Mouse (Mus musculus) liver, postnatal 0 days (tissue): ENCODE results near the gene Olfr875. TPM values are rescaled to one million over a fixed set of nuclear protein-coding genes. Genes with fewer than 3 reads are reported as not detected.

Experiments used
- ATAC-seq: fragments of 200-750 bp; cut with Nextera tagmentation; 2 replicates; pipeline ENCODE4 v1.8.0; 2017; ENCODE audit warnings: mild to moderate bottlenecking, moderate library complexity
- DNase-seq: peaks from one replicate; pipeline ENCODE4 v3.0.0-alpha.2; 2016
- H3K27ac ChIP-seq: fragments of 300-500 bp; sonication (generic); 2 replicates; pipeline ENCODE4 v1.5.1; 2014; ENCODE audit warnings: antibody characterized with exemption, moderate library complexity, mild to moderate bottlenecking, low read depth
- H3K27me3 ChIP-seq: fragments of 300-500 bp; sonication (generic); 2 replicates; pipeline ENCODE4 v1.6.1; 2014; ENCODE audit warnings: low read length, control low read depth, mixed read lengths; ENCODE audit not compliant: insufficient read depth
- H3K36me3 ChIP-seq: fragments of 300-500 bp; sonication (generic); replicated peaks from 2 replicates; pipeline ENCODE4 v1.6.1; 2014; ENCODE audit warnings: mild to moderate bottlenecking, control low read depth, low read length, moderate library complexity, mixed read lengths; ENCODE audit not compliant: insufficient read depth
- H3K4me1 ChIP-seq: fragments of 300-500 bp; sonication (generic); 2 replicates; pipeline ENCODE4 v1.6.1; 2014; ENCODE audit warnings: antibody characterized with exemption, mild to moderate bottlenecking, control low read depth; ENCODE audit not compliant: insufficient read depth
- H3K4me2 ChIP-seq: fragments of 300-500 bp; sonication (generic); 2 replicates; pipeline ENCODE4 v1.6.1; 2014; ENCODE audit warnings: low read depth, mild to moderate bottlenecking, low read length, moderate library complexity, mixed read lengths
- H3K4me3 ChIP-seq: fragments of 300-500 bp; sonication (generic); 2 replicates; pipeline ENCODE4 v1.5.1; 2014; ENCODE audit warnings: low read depth, low read length
- H3K9ac ChIP-seq: fragments of 300-500 bp; sonication (generic); replicated peaks from 2 replicates; pipeline ENCODE4 v1.6.1; 2014; ENCODE audit warnings: mild to moderate bottlenecking, moderate library complexity
- H3K9me3 ChIP-seq: fragments of 300-500 bp; sonication (generic); 2 replicates; pipeline ENCODE4 v1.6.1; 2016; ENCODE audit warnings: mild to moderate bottlenecking, control low read depth, low read length, mixed read lengths
- CTCF ChIP-seq: sonication (generic); IDR thresholded peaks from 2 replicates; pipeline ENCODE4 v1.5.1; 2016; ENCODE audit warnings: antibody characterized with exemption, low read depth
- EP300 ChIP-seq: IDR thresholded peaks from 2 replicates; pipeline ENCODE4 v1.6.1; 2016; ENCODE audit warnings: antibody characterized with exemption, low read depth, mild to moderate bottlenecking
- WGBS: fragments of 180-500 bp; shearing (Covaris S2); extraction: QIAGEN DNeasy Blood & Tissue Kit; methylation state at CpG from one replicate; pipeline ENCODE4 v1.1.7; 2014; ENCODE audit not compliant: insufficient replicate concordance; 5-methylcytosine and 5-hydroxymethylcytosine counted together
- polyA plus RNA-seq: library from polyadenylated mRNA; unstranded; fragments of >200 nt; fragmentation: Nextera tagmentation; extraction: Ambion mirVana; gene quantifications from 2 replicates; pipeline ENCODE4 v1.2.1, GENCODE M21; 2015

The Olfr875 gene
- polyA plus RNA-seq: not detected in 2 replicates

DNA sequence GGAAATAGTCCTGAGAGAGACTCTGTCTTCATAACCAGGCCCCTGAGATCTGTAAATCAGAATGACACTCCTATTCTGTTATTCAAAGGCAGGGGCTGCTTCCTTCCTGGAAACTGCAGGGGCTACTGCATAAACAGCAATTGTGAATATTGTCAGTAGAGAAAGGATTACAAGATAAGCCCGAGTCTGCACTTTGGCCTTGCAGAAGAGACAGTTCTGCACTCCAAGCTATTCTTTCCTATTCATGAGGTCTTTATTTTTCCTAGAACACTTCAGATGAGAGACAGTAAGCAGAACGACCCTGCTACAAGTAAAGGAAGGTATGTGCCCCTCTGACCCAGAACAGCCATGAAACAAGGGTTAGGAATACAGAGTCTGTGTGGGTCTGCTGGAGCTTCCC lies at the start of gene Olfr875:
Gene Olfr875, plus strand, starts transcription at position 99 of the 400 bp plus-strand sequence.
- no peak within 1 kb of the TSS for H3K27ac ChIP-seq
- DNase-seq: no peak
- TF ChIP-seq EP300 (no peak), CTCF (no peak)
- no peak within 1 kb of the TSS for H3K4me3 ChIP-seq
- no peak for ATAC-seq
- no peak within 1 kb of the TSS for H3K9ac ChIP-seq
- WGBS: 19% methylated on average over 2 of the region's 2 CpGs
- no peaks in the 10 kb centered on the region for H3K9me3 ChIP-seq
- no peaks in the 10 kb centered on the region for H3K27me3 ChIP-seq
- H3K36me3 ChIP-seq: no peaks in the 10 kb centered on the region
- H3K4me2 ChIP-seq: no peak within 1 kb of the TSS
- no peaks in the 10 kb centered on the region for H3K4me1 ChIP-seq

DNA sequence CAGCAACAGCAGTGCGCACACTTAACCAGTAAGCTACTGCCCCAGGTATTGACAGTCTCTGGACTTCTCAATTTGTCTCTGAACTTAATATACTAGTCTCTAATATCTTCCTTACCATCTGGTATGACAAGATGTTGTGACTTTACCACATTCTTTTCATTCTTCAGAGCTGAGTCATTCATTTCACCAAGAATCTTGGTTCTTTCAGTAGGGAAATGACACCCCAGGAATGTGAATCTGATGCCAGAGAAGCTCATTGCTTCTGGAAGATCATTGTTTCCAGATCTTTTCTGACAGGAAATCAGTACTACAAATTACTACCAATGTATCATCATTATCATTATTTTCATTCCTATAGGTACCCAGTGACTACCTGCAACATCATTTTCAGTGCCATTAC lies 37.3 kb upstream of the Olfr875 start:
- Histone ChIP-seq H3K36me3 (no peaks in the 10 kb centered on the region), H3K9ac (no peak overlapping the region), H3K27ac (no peak overlapping the region), H3K4me2 (no peak overlapping the region), H3K9me3 (no peaks in the 10 kb centered on the region), H3K4me1 (no peaks in the 10 kb centered on the region), H3K4me3 (no peak overlapping the region), H3K27me3 (no peaks in the 10 kb centered on the region)
- DNase-seq: no peak
- 84% methylated on average over 1 of the region's 1 CpGs for WGBS
- no peak for ATAC-seq
- TF ChIP-seq CTCF (no peak), EP300 (no peak)

DNA sequence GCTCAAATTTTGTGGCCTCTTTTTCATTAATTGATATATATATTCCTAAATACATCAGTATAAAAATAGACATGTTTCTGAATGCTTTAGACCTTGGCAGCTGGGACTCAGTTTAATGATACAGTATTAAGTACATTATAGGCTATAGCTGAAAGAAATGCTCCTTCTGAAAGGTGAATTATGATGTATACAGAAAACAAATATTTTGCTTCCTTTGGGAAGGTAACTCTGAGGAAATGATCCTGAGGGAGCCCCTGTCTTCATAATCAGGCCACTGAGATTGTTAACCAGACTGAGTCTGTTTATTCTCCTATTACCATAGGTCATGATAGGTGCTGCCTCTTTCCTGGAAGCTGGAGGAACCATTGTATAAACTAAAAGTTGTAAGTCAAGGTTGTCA lies 26.9 kb upstream of the Olfr875 start, which contains the start of gene Olfr874:
Gene Olfr874, plus strand, starts transcription at position 301 of the 400 bp plus-strand sequence.
- TF ChIP-seq CTCF (no peak), EP300 (no peak)
- Histone ChIP-seq H3K36me3 (no peaks in the 10 kb centered on the region), H3K4me1 (no peaks in the 10 kb centered on the region), H3K9me3 (no peaks in the 10 kb centered on the region), H3K4me3 (no peak within 1 kb of the TSS), H3K27ac (no peak within 1 kb of the TSS), H3K27me3 (no peaks in the 10 kb centered on the region), H3K4me2 (no peak within 1 kb of the TSS), H3K9ac (no peak within 1 kb of the TSS)
- ATAC-seq (no peak), DNase-seq (no peak)

DNA sequence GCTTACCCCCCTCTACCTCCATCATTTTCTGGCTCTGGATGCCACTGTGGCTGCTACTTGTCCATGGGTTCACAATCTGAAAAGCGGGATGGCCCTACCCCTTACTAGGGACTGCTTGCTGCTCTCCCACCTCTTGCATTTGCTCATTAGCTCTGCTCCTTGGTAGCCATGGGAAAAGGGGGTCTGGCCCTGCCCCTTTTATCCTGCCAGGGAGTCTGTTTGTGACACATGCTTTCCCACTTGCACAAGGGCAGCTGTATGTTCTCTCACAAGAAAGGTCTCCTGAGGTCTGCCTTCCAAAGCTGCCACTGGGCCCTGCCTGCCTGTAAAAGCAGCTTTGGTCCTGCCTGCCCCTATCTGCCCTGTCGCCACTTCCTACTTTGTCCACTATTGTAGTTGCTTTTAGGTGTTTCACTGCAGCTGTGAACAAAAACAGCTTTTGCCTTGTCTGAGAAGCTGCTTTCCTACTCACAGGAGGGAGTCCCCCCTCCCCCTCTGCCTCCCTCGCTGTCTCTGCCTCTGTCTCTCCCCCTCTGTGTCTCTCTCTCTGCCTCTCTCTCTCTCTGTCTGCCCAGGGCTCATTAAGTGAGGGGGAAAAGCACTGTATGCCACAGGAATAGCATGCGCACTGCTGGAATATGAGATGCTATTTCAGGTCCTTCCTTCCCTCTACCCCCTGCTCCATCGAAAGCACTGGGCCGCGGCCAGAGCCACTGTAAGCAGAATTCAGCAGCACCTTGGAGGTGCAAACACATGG lies 21.2 kb upstream of the Olfr875 start:
- 48% methylated on average over 7 of the region's 7 CpGs for WGBS
- H3K4me2 ChIP-seq: no peak overlapping the region
- no peak overlapping the region for H3K9ac ChIP-seq
- TF ChIP-seq EP300 (no peak), CTCF (no peak)
- H3K36me3 ChIP-seq: no peaks in the 10 kb centered on the region
- no peak overlapping the region for H3K27ac ChIP-seq
- DNase-seq (no peak), ATAC-seq (no peak)
- no peak overlapping the region for H3K4me3 ChIP-seq
- H3K27me3 ChIP-seq: no peaks in the 10 kb centered on the region
- no peaks in the 10 kb centered on the region for H3K4me1 ChIP-seq
- no peaks in the 10 kb centered on the region for H3K9me3 ChIP-seq

DNA sequence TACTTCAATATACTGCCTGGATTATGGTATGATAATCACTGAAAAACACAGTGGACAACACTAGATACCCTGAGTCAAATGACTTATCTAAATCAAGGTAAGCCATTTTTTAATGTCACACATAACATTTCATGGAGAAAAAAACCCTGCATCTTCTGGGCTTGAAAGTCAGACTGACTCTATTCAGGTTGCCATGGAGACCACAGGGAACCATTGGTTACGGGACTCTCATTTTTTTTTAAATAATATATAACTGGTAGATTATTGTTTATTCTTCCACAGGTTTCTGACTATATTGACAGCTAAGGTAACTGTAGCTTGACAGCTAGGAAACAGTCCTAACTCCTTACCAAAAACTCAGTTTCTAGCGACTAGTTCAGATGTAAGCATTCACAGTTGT lies 20.2 kb upstream of the Olfr875 start:
- no peak for ATAC-seq
- H3K4me2 ChIP-seq: no peak overlapping the region
- 78% methylated on average over 2 of the region's 2 CpGs for WGBS

DNA sequence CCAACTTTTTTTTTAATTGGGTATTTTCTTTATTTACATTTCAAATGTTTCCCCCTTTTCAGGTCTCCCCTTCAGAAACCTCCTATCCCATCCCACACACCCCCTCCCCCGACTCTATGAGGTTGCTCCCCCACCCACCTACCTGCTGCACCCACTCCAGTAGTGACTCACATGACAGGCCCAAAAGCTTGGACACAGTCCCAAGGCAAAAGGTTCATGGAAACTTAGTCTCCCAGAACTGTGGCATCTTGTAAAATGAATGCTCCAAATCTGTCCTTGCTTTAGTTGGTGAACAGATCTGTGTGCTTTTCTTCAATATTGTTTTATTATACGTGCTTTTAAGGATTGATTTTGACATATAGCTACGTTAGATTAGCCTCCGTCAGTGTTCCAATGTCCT lies 19.7 kb upstream of the Olfr875 start:
- WGBS: 66% methylated on average over 4 of the region's 4 CpGs
- Histone ChIP-seq H3K4me3 (no peak overlapping the region), H3K9me3 (no peaks in the 10 kb centered on the region), H3K27ac (no peak overlapping the region), H3K27me3 (no peaks in the 10 kb centered on the region), H3K4me2 (no peak overlapping the region), H3K36me3 (no peaks in the 10 kb centered on the region), H3K4me1 (no peaks in the 10 kb centered on the region), H3K9ac (no peak overlapping the region)
- no peak for DNase-seq
- no peak for ATAC-seq
- TF ChIP-seq CTCF: no peak
- TF ChIP-seq EP300: no peak

More for the DNA sequence above, 20.2 kb upstream of the Olfr875 start:
- Histone ChIP-seq H3K4me3 (no peak overlapping the region), H3K9ac (no peak overlapping the region), H3K9me3 (no peaks in the 10 kb centered on the region), H3K36me3 (no peaks in the 10 kb centered on the region), H3K4me1 (no peaks in the 10 kb centered on the region), H3K27me3 (no peaks in the 10 kb centered on the region), H3K27ac (no peak overlapping the region)
- TF ChIP-seq EP300 (no peak), CTCF (no peak)
- DNase-seq: no peak

DNA sequence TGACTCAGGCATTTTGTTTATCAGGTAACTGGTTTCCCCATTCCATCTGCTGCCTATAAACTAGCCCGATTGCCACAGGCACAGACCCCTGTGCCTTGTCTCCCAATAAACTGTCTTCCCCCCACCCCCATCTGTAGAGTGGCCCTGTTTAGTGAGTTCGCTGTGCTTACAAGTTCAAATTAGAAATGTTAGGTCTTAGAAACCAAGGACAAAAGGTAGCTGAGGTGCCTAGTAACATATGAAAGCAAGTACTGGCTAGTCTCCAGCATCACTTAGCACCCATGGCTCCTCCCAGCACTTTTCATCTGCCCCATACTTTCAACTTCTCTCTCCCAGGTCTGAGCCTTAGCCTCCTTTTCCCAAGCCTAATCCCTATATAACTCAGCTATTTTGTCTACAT lies 9.9 kb upstream of the Olfr875 start:
- 85% methylated on average over 2 of the region's 2 CpGs for whole genome bisulfite sequencing
- H3K4me3 ChIP-seq: no peak overlapping the region
- no peaks in the 10 kb centered on the region for H3K27me3 ChIP-seq
- no peak for DNase-seq
- H3K9ac ChIP-seq: no peak overlapping the region
- H3K36me3 ChIP-seq: no peaks in the 10 kb centered on the region
- H3K4me2 ChIP-seq: no peak overlapping the region
- H3K27ac ChIP-seq: no peak overlapping the region
- H3K4me1 ChIP-seq: no peaks in the 10 kb centered on the region
- TF ChIP-seq CTCF: no peak
- TF ChIP-seq EP300: no peak
- H3K9me3 ChIP-seq: no peaks in the 10 kb centered on the region
- no peak for ATAC-seq
